In the genomic region with DNA sequence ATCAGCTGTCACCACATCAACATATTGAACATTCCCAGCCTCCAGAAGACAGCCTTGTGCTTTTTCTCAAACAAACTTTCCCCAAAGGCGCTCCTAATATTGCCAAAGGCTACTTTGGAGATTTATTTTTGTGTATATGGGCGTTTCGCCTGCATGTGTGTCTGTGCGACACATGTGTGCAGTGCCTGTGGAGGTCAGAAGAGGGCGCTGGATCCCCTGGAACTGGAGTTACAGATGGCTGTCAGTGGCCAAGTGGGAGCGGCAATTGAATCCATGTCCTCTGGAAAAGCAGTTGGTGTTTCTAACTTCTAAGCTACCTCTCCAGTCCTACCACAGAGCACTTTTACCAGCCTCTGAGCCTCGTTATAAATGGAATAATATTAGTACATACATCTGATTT, we compare ENCODE assay signal across 17 mouse cellular contexts. TPM values are rescaled to one million over a fixed set of nuclear protein-coding genes. Genes with fewer than 3 reads are reported as not detected.
DNase-seq lines count a peak whose midpoint lies in the region; ATAC-seq and TF ChIP-seq lines count a peak whose summit lies in the region.
"Had no signal": no experiment of that assay in that cellular context is flagged by ENCODE, and none has a peak within 500 bp of the region (broad histone marks: within the 10 kb centered on the region; RNA-seq: fewer than 3 reads in every experiment).

No protein-coding gene starts in this region.

- H3K27ac ChIP-seq in testis, adult 2 months (ENCODE audit: control insufficient read depth, insufficient read depth, low read depth, low read length), result no peak overlapping the region
- H3K27ac ChIP-seq in liver, postnatal 0 days (ENCODE audit: low read depth), result no peak overlapping the region
- H3K27ac ChIP-seq: intestine, embryonic 15.5 days; limb, embryonic 13.5 days; macrophage; neural tube, embryonic 12.5 days had no signal

- no peaks in the 10 kb centered on the region for H3K9me3 ChIP-seq in liver, postnatal 0 days (ENCODE audit: low read length)
- H3K9me3 ChIP-seq: intestine, embryonic 15.5 days; limb, embryonic 13.5 days; neural tube, embryonic 12.5 days had no signal

- H3K4me3 ChIP-seq in testis, adult 2 months (ENCODE audit: control insufficient read depth, low read depth, low read length), result no peak overlapping the region
- H3K4me3 ChIP-seq in liver, postnatal 0 days (ENCODE audit: low read depth, low read length), result no peak overlapping the region
- H3K4me3 ChIP-seq: intestine, embryonic 15.5 days; limb, embryonic 13.5 days; neural tube, embryonic 12.5 days had no signal

- peak; percentile 55; the same call in 1 of the 2 replicates for TF ChIP-seq CTCF in testis, adult 2 months (IDR thresholded peaks at IDR 0.05; ENCODE audit: control insufficient read depth, insufficient read depth, insufficient replicate concordance, low read depth, low read length)
- peak; percentile 36 for TF ChIP-seq CTCF in liver, postnatal 0 days (IDR thresholded peaks at IDR 0.05; ENCODE audit: low read depth)

- H3K36me3 ChIP-seq in testis, adult 2 months (ENCODE audit: control insufficient read depth, insufficient read depth, low read length), result no peaks in the 10 kb centered on the region
- no peaks in the 10 kb centered on the region for H3K36me3 ChIP-seq in liver, postnatal 0 days (replicated peaks; ENCODE audit: insufficient read depth, low read length)
- H3K36me3 ChIP-seq: intestine, embryonic 15.5 days; limb, embryonic 13.5 days; neural tube, embryonic 12.5 days had no signal

- no peaks in the 10 kb centered on the region for H3K27me3 ChIP-seq in testis, adult 2 months (ENCODE audit: control insufficient read depth, insufficient read depth, low read length)
- no peaks in the 10 kb centered on the region for H3K27me3 ChIP-seq in liver, postnatal 0 days (ENCODE audit: insufficient read depth, low read length)
- H3K27me3 ChIP-seq: intestine, embryonic 15.5 days; limb, embryonic 13.5 days; neural tube, embryonic 12.5 days had no signal

- no peaks in the 10 kb centered on the region for H3K4me1 ChIP-seq in testis, adult 2 months (ENCODE audit: control insufficient read depth, insufficient read depth, low read length)
- no peaks in the 10 kb centered on the region for H3K4me1 ChIP-seq in liver, postnatal 0 days (ENCODE audit: insufficient read depth)
- H3K4me1 ChIP-seq: limb, embryonic 13.5 days; neural tube, embryonic 12.5 days had no signal

- no peak overlapping the region for H3K4me2 ChIP-seq in liver, postnatal 0 days (ENCODE audit: low read depth, low read length)
- H3K4me2 ChIP-seq: intestine, embryonic 15.5 days; limb, embryonic 13.5 days; neural tube, embryonic 12.5 days had no signal

- peak; percentile 22 for DNase-seq in adrenal gland, postnatal 14 days
- DNase-seq in adrenal gland, adult 8-10 months, result no peak
- peak; percentile 20 to 24 for DNase-seq in kidney, postnatal 4 days
- DNase-seq in kidney, postnatal 10 days, result no peak
- no peak for DNase-seq in testis, postnatal 14 days (ENCODE audit: low spot score)
- peak; percentile 28 for DNase-seq in liver, postnatal 0 days
- no peak for DNase-seq in adrenal gland, adult 2 months
- DNase-seq: cerebellum, adult 11-12 months; heart, adult 18-20 months; heart, postnatal 14 days; midbrain, embryonic 14.5 days; spleen, adult 18-20 months had no signal

- no peak for TF ChIP-seq EP300 in liver, postnatal 0 days (IDR thresholded peaks at IDR 0.05; ENCODE audit: low read depth)

- no peak for TF ChIP-seq POLR2A in testis, adult 2 months (IDR thresholded peaks at IDR 0.05; ENCODE audit: control insufficient read depth, low read depth, low read length)

- no peak overlapping the region for H3K9ac ChIP-seq in liver, postnatal 0 days (replicated peaks)
- H3K9ac ChIP-seq: intestine, embryonic 15.5 days; limb, embryonic 13.5 days; neural tube, embryonic 12.5 days had no signal

- ATAC-seq in liver, postnatal 0 days, result no peak
- ATAC-seq: intestine, embryonic 15.5 days had no signal

- 82% methylated on average over 7 of the region's 7 CpGs for WGBS in liver, postnatal 0 days (ENCODE audit: insufficient replicate concordance)

RNA-seq across cellular contexts. Expression of gene Scand1, which starts 38.7 kb away (rescaled TPM):
- total RNA-seq in adrenal gland, postnatal 14 days (2021), result 93.5 and 97.9 TPM in 2 replicates
- total RNA-seq in adrenal gland, adult 8-10 months (2022), result 100 to 1,000 TPM in 3 of 4 experiments, 10 to 100 TPM in 1; 98.3 to 137 (median 105) TPM
- polyA plus RNA-seq in testis, adult 2 months (2012; rRNA removed), result 212 and 340 TPM in 2 replicates
- 56.7 and 70.2 TPM in 2 replicates for polyA plus RNA-seq in liver, postnatal 0 days (2015; fragmentation: Nextera tagmentation; extraction: Ambion mirVana)
- 100 to 1,000 TPM; 106 to 129 TPM for total RNA-seq in adrenal gland, adult 2 months (2021)
- polyA plus RNA-seq in adrenal gland, adult 2 months (2012; rRNA removed), result 580 and 627 TPM in 2 replicates

RNA-seq across cellular contexts. Expression of gene Cnbd2, which starts 39.1 kb away (rescaled TPM):
- total RNA-seq in adrenal gland, postnatal 14 days (2021), result 1.5 and 2.6 TPM in 2 replicates
- total RNA-seq in adrenal gland, adult 8-10 months (2022), result 1 to 10 TPM; 2.4 to 5.1 (median 3.2) TPM
- polyA plus RNA-seq in testis, adult 2 months (2012; rRNA removed), result 94.5 and 95.7 TPM in 2 replicates
- polyA plus RNA-seq in liver, postnatal 0 days (2015; fragmentation: Nextera tagmentation; extraction: Ambion mirVana), result 3.5 and 4.0 TPM in 2 replicates
- total RNA-seq in adrenal gland, adult 2 months (2021), result 1 to 10 TPM; 1.7 to 2.2 TPM
- polyA plus RNA-seq in adrenal gland, adult 2 months (2012; rRNA removed), result 0.59 and 0.65 TPM in 2 replicates

Comparison
In these comparisons a context has a peak if more than half of its experiments do, and no peak if none do; other contexts are left out.
1. DNase-seq: peak in adrenal gland, postnatal 14 days (single experiment), kidney, postnatal 4 days (2 of 2) and liver, postnatal 0 days (single experiment); none in adrenal gland, adult 8-10 months (single experiment), kidney, postnatal 10 days (single experiment), testis, postnatal 14 days (single experiment) and adrenal gland, adult 2 months (single experiment).